Mouse (Mus musculus): ENCODE measurements around the gene Map2k6. TPM values are rescaled to one million over a fixed set of nuclear protein-coding genes. Genes with fewer than 3 reads are reported as not detected.

Gene Map2k6
- total and polyA plus RNA-seq, 3 experiments = 1.9 to 3.2 TPM; not detected in 1

- H3K27ac ChIP-seq (ENCODE audit: control insufficient read depth, low read depth, low read length) = peak overlapping the region; percentile 37
- peak in 1 of 2 experiments; percentile 48; a peak in 2 of 4 replicates for TF ChIP-seq EP300 (IDR thresholded peaks at IDR 0.05; ENCODE audit: low read depth in 1 of 2, low read length in 2 of 2)
- TF ChIP-seq MEF2A (IDR thresholded peaks at IDR 0.05; ENCODE audit: extremely low read depth, insufficient replicate concordance, low read depth, low read length, poor library complexity, severe bottlenecking) = no peak
- peak; percentile 34; the same call in 1 of the 2 replicates for TF ChIP-seq CHD2 (IDR thresholded peaks at IDR 0.05; ENCODE audit: low read length)
- no peak for TF ChIP-seq SMC3 (IDR thresholded peaks at IDR 0.05; ENCODE audit: low read depth, low read length)
- TF ChIP-seq ELF1 (IDR thresholded peaks at IDR 0.05; ENCODE audit: low read depth, low read length) = peak; percentile 7; the same call in 1 of the 2 replicates
- TF ChIP-seq MAX (IDR thresholded peaks at IDR 0.05; ENCODE audit: low read length) = no peak
- no peak for TF ChIP-seq USF1 (IDR thresholded peaks at IDR 0.05; ENCODE audit: low read depth, low read length)
- no peak for TF ChIP-seq JUND (IDR thresholded peaks at IDR 0.05; ENCODE audit: low read depth, low read length)
- no peak for TF ChIP-seq POLR2AphosphoS5 (IDR thresholded peaks at IDR 0.05; ENCODE audit: borderline replicate concordance, low read depth, low read length)
- no peak for TF ChIP-seq NELFE (IDR thresholded peaks at IDR 0.05; ENCODE audit: low read depth, low read length)
- TF ChIP-seq USF2 (IDR thresholded peaks at IDR 0.05; ENCODE audit: borderline replicate concordance in 1 of 2, insufficient read depth in 1 of 2, low read depth in 1 of 2, low read length in 2 of 2) = no peak
- no peak for TF ChIP-seq POLR2AphosphoS2 (IDR thresholded peaks at IDR 0.05; ENCODE audit: low read length)
- no peak; the same call in 1 of the 2 replicates for TF ChIP-seq MXI1 (IDR thresholded peaks at IDR 0.05; ENCODE audit: low read depth, low read length)
- 0 out of 2 replicates have a peak, but pooled peaks have one; percentile 35 for TF ChIP-seq MAZ (IDR thresholded peaks at IDR 0.05; ENCODE audit: low read depth, low read length)
- TF ChIP-seq BHLHE40 (IDR thresholded peaks at IDR 0.05; ENCODE audit: borderline replicate concordance, low read depth, low read length) = no peak
- peak; percentile 31 for TF ChIP-seq SIN3A (IDR thresholded peaks at IDR 0.05; ENCODE audit: low read length)
- TF ChIP-seq ETS1 (IDR thresholded peaks at IDR 0.05; ENCODE audit: low read depth, low read length) = 0 out of 2 replicates have a peak, but pooled peaks have one; percentile 7
- TF ChIP-seq MYB (IDR thresholded peaks at IDR 0.05; ENCODE audit: low read depth, low read length) = no peak
- no peak for TF ChIP-seq RAD21 (IDR thresholded peaks at IDR 0.05; ENCODE audit: low read depth, low read length)
- no peak for TF ChIP-seq MAFK (IDR thresholded peaks at IDR 0.05; ENCODE audit: borderline replicate concordance, low read depth, low read length)
- no peak for TF ChIP-seq ZC3H11A (IDR thresholded peaks at IDR 0.05; ENCODE audit: low read depth, low read length)
- TF ChIP-seq CTCF (IDR thresholded peaks at IDR 0.05 in 2 of 3, conservative IDR thresholded peaks at IDR 0.05 in 1 of 3; ENCODE audit: control insufficient read depth in 1 of 3, insufficient read depth in 1 of 3, low read depth in 2 of 3, low read length in 3 of 3, poor library complexity in 1 of 3, severe bottlenecking in 1 of 3) = no peak
- TF ChIP-seq UBTF (IDR thresholded peaks at IDR 0.05; ENCODE audit: borderline replicate concordance, insufficient read depth, low read depth, low read length) = no peak
- peak; percentile 81; the same call in 1 of the 2 replicates for TF ChIP-seq CHD1 (IDR thresholded peaks at IDR 0.05; ENCODE audit: low read depth, low read length)
- TF ChIP-seq RCOR1 (IDR thresholded peaks at IDR 0.05; ENCODE audit: low read depth, low read length) = no peak
- no peak for TF ChIP-seq TAL1 (IDR thresholded peaks at IDR 0.05; ENCODE audit: low read length)
- TF ChIP-seq ZKSCAN1 (IDR thresholded peaks at IDR 0.05; ENCODE audit: low read depth, low read length) = no peak
- no peak for TF ChIP-seq MYC (IDR thresholded peaks at IDR 0.05; ENCODE audit: low read depth, low read length)
- peak; percentile 25; the same call in 1 of the 2 replicates for TF ChIP-seq ZMIZ1 (IDR thresholded peaks at IDR 0.05; ENCODE audit: low read depth, low read length)
- TF ChIP-seq TBP (IDR thresholded peaks at IDR 0.05; ENCODE audit: low read depth, low read length) = no peak
- no peak for TF ChIP-seq NRF1 (IDR thresholded peaks at IDR 0.05; ENCODE audit: insufficient read depth, low read depth, low read length, poor library complexity, severe bottlenecking)
- no peak for TF ChIP-seq POLR2A (IDR thresholded peaks at IDR 0.05; ENCODE audit: control insufficient read depth in 1 of 2, insufficient read depth in 1 of 2, low read depth in 1 of 2, low read length in 2 of 2, poor library complexity in 1 of 2)
- TF ChIP-seq GABPA (IDR thresholded peaks at IDR 0.05; ENCODE audit: low read depth, low read length) = no peak
- TF ChIP-seq TCF12 (IDR thresholded peaks at IDR 0.05; ENCODE audit: low read depth, low read length) = no peak
- no peak for TF ChIP-seq E2F4 (IDR thresholded peaks at IDR 0.05; ENCODE audit: borderline replicate concordance, low read depth, low read length)
These were observed 573 bp downstream of the Map2k6 start for GRCm38 (mm10) chr11:110399240-110400150.

More at GRCm38 (mm10) chr11:110399240-110400150, 573 bp downstream of the Map2k6 start:
- peaks cover 0 to 1% of the 10 kb centered on the region in 2 experiments; a peak in 1 of 4 replicates for H3K27me3 ChIP-seq (ENCODE audit: control insufficient read depth in 1 of 2, insufficient read depth in 2 of 2, low read length in 2 of 2)
- no peaks in the 10 kb centered on the region for H3K79me2 ChIP-seq (ENCODE audit: control insufficient read depth, insufficient read depth, low read length, poor library complexity)
- peaks cover 0 to 4% of the 10 kb centered on the region in 2 experiments; a peak in 2 of 4 replicates for H3K36me3 ChIP-seq (ENCODE audit: control insufficient read depth in 1 of 2, insufficient read depth in 2 of 2, low read length in 2 of 2)
- peak; percentile 39 for DNase-seq (ENCODE audit: low read depth, low spot score)
- H3K4me1 ChIP-seq (ENCODE audit: control insufficient read depth in 1 of 2, insufficient read depth in 2 of 2, low read length in 2 of 2) = no peaks in the 10 kb centered on the region
- peak overlapping the region; percentile 69 to 73 for H3K4me3 ChIP-seq (ENCODE audit: control insufficient read depth in 1 of 2, insufficient read depth in 1 of 2, low read depth in 2 of 2, low read length in 2 of 2)
- peak overlapping the region; percentile 57 for H3K9ac ChIP-seq (ENCODE audit: control insufficient read depth, low read depth, low read length, poor library complexity, severe bottlenecking)
- H3K9me3 ChIP-seq (replicated peaks; ENCODE audit: insufficient read depth, low read length) = no peaks in the 10 kb centered on the region

Measured in MEL (cell line).